Mouse (Mus musculus) ZHBTc4 (cell line): ENCODE results near the gene Gm44805.

Experiments
- DNase-seq: peaks from one replicate; pipeline ENCODE4 v3.0.0-alpha.2; 2011; ENCODE audit warnings: low read depth, low spot score

Gene Gm44805

DNA sequence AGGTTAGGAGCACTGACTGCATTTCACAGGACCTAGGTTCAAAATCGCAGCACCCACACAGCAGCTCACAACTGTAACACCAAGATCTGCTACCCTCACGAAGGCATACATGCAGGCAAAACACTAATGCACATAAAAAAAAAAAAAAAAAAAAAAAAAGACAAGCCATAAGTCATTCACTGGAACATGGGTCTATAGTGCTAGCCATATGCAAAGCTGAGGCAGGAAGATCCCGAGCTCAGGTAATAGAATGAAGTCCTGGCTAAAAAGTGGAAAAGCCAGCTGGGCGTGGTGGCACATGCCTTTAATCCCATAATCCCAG lies 18.6 kb upstream of the Gm44805 start:
- DNase-seq, result no peak

DNA sequence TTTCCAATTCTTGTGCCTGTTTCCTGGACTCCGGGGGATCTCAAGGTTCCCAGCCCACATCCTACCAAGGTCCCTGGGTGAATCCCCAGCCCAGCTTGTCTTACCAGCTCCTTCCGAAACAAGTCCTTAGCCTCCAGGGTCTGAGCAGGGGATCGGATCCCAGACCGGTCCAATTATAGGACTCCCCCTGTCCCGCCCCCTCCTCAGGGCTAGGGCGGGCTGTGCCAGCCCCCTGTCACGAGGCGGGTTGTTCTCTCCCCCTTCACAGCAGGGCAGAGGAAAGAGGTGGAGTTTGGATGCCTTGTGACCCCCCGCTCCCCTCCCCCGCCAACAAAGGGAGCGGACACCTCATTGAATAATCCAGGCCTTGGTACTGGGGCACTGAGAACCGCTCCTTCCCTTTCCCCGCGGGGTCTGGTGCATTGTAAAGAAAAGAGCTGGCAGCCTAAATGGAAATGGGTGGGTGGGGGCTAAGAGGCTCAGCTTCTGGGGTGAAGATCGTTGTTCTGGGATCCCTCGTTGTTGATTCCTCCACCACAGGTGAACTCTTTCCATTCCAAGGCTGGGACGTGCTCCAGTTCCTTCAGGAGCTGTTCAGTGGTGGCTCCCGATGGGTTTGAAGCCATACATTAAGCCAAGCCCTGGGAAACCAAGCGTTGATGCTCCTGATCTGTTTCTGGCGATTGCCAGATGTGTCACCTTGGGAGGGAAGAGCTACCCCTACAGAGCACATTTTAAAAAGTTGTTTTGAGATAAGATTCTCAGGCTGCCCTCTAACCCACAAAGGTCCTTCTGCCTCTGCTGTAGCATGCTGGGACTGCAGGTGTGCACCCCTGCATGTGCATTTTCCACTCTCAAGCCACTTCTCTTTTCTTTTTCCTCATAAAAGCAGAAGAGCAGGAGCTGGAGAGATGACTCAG lies 17.9 kb upstream of the Gm44805 start, which contains the start of gene Apoe:
Apoe (minus strand) TSS at position 282 of the 920 bp plus-strand sequence.
- peak; percentile 92 for DNase-seq

DNA sequence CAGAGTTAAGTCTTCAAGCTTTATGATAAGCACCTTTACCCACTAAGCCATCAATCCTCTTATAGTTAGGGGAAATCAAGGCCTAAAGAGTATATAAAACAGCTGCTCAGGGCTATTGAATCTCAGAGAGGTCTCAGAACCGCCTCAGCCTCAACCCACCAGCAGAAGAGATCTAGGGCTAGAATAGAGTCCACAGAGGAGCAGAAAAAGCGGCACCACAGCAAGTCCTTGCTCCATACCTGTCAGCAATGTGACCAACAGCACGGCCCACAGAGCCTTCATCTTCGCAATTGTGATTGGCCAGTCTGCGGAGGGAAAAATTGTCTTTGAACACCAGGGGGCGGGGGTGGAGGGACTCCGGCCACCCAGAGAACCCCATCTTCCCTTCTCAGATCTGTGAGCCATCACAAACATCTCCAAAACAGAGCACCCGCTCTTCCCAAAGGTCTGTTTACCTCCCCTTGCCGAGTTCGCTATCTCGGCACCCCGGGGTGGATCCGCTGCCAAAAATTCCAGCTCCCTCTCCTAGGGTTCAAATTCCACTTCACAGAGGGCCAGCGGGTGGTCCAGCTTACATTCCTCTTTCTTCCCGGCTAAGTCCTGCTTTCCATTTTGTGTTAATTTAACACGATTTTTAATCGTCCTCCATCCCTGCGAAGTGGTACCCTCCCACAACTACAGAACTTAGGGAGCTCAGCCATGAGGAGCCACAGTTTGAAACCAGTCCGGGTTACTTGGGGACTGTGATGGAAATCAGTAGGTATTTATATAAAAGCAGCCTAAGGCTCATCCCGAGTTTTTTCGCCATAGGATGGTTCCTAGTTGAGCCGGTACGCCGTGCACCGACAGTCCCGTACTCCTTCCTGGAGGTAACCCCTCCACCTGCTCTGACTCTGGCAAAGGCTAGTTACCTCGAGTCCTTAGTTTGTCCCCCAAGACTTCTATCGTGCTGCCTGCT lies 17.0 kb upstream of the Gm44805 start:
- DNase-seq, result peak; percentile 83

DNA sequence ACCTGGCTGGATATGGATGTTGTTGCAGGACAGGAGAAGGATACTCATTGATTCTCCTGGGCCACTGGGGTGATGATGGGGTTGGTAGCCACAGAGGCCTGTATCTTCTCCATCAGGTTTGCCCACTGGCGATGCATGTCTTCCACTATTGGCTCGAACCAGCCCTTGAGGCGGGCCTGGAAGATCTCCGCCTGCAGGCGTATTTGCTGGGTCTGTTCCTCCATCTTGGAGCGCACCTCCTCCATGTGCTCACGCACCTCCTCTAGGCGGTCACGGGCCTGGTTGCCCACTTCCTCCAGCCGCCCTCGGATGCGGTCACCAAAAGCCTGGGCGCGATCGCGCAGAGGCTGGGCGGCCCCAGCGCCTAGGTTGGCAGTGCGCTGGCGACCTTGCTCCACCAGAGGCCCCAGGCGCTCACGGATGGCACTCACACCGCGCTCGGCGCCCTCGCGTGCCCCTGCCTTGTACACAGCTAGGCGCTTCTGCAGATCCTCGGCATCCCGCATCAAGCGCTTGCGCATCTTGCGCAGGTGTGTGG lies 15.2 kb upstream of the Gm44805 start:
- DNase-seq, result peak; percentile 71

DNA sequence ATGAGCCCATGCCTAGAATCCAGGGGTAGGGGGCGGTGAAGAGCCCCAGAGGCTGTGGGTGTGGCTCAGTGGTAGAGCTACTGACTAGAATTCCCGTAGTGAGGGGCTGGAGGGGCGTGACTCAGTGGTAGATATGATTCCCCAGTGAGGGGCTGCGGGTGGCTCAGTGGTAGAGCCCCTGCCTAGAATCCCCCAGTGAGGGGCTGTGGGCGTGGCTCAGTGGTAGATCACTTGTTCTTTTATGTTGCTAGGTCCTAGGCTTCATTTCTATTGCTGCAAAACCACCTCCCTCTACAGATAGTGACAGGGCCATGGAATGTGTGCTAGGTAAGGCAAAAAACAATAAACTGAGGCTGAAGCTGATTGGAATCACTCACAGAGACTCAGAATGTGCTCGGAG lies 14.7 kb upstream of the Gm44805 start:
- peak; percentile 40 for DNase-seq

DNA sequence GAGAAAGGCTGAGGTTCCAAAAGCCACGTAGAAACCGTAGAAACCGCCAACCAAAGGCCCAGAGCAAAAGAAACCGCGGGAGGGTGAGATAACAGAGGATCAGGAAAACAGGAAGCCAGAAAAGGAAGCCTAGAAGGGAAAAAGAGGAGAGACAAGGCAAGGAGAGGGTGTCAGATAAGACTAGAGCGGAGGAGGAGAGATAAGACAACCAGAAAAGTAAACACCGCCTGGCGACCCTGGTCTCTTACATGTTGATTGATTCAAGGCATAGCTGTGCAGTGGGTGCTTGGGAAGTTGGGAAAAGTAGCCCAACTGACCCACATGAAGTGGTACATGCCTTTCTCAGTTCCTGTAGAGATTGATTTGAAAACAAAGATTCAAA lies 14.0 kb upstream of the Gm44805 start:
- DNase-seq, result no peak

DNA sequence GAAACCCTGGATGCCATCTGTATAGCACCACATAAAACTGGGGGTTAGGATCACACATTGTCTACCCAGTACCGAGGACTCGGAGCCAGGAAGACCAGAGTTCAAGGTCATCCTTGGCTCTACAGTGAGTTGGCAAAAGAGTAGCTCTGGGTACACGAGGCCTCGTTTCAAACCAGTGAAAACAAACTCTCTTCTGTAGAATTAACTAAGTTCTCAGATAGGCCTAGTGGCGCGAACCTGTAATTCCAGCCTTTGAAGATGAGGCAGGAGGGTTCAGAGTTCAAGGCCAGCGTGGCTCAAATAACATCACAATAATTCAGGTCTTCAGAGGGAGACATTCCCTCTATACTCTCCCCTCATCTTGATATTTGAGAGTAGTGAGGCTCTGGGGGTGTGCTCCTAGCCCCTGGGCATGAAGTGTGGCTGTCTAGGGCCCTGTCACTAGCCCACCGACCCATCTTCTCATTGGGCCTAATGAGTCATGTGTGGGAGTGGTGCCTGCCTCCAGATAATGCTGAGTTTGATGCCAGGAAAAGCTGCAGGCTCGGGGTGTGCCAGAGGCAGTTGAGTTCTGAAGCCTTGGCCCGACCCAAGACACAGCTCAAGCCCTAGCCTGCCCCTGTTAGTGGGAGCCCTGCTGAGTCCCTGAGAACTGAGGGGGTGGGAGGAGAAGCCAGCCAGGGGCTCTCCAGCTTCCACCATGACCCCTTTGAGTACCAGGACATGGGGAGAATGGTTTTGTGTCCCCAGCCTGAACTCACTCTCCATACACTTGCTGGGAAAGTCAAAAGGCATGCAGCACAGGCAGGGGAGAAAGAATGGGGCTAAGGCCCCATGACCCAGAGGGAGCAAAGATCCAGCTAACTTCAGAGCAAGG lies 13.4 kb upstream of the Gm44805 start:
- DNase-seq, result no peak

DNA sequence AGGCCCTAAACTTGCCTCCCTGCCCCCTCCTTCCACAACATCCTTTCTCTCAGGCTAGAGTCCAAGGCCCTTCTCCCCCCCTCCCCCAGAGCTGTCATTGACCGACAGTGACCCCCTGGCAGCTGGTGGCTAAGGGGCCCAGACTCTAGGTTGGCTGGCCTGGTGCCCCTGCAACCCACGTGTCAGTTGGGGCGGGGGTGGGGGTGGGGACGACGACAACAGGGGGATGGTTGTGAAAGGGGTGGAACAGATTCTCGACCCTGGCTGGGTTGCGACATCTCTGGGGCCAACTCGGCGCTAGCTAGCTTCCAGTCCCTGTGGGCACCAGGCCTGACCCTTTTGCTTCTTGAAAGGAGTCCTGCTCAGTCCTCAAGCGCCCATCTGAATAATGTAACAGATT lies 12.2 kb upstream of the Gm44805 start:
- no peak for DNase-seq

DNA sequence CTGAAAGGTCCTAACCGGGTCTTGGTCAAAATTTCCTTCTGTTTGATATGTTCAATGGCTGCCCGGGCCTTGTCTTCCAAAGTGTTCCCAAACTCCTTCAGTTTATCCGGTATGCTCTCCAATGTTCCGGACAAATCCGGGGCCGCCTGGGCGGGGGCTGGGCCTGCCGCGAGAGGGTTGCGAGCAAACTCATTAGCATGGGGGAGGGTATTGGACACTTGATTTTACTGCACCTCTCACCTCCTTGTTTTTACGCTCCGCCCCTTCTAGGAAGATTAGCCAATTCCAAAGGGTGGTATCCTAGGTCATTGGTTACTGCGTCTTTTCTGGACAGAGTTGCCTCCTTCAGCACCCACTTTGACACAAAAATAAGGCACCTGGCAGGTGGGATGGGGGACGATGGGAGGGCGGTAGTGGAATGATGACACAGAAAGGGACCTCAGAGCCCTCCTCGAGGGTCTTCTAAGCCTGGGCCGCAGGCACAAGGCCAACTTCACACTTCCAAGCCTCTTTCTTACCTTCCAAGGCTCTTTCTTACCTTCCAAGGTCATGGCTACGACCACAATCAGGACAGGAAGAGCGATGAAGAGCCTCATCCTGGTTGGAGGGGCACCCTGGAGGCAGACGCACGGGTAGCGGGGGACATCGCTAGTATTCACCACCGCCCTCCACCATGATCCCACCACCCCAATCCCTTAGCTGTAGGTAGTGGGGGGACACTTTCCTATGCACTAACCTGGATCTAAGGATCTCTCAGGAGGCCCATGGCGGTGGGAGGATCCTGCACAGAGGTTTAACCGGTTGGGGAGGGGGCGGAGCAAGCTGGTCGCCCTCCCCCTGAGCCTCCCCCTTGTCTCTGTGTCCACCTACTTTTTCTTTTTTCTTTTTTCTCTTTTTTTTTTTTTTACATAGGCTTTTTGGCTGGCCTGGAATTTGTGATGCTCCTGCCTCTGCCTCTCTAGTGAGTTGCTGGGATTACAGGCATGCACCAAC lies 10.9 kb upstream of the Gm44805 start, which contains the start of gene Apoc1:
Apoc1 (minus strand) TSS at position 788 of the 993 bp plus-strand sequence.
- peak; percentile 98 for DNase-seq

DNA sequence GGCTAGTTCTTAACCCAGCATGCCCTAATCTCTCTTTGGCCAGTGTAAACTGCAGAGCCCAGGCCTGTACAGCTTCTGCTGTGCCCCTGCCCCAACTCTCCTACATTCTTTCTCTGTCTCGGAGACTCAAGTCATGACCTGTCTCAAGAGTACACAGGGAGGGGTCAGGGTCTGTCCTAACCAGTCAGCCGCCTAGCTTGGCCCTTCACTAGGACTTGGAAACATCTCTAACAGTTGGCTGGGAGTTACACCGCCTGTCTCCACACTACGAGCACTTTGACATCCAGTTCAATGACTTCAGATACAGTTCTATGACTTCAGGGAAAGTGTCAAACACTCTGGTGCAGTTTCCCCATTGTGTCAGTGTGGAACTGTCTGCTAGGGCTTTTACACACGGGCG lies 10.2 kb upstream of the Gm44805 start:
- peak; percentile 76 for DNase-seq

DNA sequence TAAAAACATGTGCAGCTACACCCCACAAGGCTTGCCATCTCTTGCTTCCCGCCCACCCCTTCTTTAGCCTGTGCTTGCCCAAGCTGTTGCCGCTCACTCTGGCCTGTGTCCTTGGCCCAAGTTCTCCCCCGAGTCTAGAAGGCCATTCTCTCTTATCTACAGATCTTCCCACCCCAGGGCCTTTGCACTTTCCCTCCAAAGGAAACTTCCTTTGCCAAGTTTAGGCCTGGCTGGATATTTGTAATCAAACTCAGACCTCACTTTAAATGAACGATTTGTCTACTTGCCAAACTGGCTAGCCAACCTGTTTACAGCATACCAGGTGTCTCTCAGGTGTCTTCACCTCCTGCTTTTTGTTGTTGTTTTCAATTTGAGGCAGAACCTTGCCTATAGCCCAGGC lies 9.6 kb upstream of the Gm44805 start:
- DNase-seq, result no peak

DNA sequence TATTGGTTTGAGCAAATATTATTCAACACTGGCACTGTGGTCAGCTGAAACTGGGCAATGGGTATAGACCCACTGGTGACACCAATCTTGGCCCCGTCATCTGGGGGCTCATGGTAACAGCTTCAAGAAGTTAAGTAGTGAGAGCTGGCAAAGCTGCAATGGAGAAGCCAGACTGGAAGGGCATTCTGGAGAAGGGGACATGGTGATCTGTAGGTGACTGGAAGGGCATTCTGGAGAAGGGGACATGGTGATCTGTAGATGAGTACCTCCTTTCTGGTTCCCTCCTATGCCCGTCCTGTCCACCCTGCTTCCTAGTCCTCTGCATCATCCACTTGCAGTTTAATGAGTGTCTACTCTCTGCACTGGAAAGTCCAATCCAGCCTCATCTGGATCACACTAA lies 7.4 kb upstream of the Gm44805 start:
- DNase-seq, result no peak

DNA sequence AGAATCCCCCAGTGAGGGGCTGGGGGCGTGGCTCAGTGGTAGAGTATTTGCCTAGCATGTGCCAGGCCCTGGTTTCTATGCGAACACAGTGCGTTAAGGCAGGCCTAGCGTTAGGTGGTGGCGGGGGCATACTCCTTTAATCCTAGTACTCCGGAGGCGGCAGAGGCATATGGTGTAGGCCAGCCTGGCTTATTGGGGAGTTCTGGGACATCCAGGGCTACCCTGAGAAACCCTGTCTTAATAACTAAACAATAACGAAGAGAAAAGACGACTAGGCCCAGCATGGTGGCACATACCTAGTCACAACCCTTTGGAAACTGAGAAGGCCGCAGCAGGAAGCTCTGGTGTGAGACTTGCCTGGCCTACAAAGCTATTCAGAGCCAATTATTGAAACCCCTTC lies 6.9 kb upstream of the Gm44805 start:
- DNase-seq, result no peak

DNA sequence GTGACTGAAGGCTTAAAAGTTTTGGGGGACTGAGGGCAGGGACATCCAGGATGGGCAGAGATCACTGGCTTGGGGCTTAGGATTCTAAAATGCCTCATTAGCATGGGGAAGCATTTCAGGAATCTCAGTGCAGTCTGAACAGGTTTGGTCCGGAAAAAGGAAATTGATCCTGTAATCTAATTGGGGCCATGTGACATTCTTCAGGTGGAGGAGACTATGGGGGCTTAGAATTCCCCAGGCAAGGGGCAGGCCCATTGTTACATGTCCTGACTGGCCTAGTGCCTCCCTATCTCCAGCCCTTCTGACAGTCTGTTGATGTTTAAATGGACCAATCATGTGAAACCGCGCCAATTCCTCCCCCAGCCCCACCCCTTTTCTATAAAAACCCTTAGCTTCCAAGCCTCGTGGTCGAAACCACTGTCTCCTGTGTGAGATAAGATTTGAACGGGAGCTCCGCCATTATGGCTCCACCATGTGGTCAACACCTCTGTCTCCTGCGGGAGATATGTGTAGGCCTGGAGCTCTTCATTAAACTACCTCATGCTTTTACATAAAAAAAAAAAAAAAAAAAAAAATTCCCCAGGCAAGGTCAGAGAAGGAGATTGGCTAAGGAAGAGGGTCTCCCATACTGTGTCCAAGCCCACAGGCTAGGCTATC lies 5.8 kb upstream of the Gm44805 start:
- DNase-seq, result peak; percentile 95

DNA sequence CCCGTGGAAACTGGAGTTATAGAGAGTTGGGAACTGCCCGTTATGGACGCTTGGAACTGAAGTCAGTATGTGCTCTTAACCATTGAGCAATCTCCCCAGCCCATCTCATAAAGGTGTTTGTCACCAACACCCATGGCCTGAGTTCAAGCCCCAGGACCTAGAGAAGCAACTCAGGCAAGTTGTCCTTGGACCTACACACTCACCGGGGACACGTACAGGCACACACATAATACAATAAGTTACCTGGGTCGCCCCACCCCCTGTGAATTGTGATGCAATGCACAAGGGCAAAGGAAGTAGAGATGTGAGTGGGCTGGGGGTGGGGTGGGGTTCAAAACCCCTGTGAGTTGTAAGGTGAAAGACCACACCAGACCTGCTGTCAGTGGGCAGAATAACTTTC lies 5.3 kb upstream of the Gm44805 start:
- no peak for DNase-seq

DNA sequence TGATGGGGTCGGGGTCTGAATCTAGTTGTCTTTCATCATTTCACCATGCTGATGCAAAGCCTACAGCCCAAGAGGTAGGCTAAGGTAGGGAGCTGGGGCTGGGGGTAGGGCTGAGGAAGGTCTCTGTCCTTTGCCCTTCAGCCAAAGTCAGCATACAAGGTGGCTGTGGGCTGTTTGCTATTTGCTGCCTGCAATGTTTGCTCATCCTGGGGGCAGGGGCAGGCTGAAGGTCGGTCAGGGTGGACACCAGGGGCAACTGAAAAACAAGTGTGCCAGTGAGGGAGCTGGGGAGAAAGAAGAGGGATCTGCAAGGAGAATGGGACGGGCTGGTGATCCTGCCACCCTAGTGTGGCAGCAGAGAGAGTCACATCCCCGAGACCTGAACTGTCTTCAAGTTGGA lies 4.2 kb upstream of the Gm44805 start:
- no peak for DNase-seq

DNA sequence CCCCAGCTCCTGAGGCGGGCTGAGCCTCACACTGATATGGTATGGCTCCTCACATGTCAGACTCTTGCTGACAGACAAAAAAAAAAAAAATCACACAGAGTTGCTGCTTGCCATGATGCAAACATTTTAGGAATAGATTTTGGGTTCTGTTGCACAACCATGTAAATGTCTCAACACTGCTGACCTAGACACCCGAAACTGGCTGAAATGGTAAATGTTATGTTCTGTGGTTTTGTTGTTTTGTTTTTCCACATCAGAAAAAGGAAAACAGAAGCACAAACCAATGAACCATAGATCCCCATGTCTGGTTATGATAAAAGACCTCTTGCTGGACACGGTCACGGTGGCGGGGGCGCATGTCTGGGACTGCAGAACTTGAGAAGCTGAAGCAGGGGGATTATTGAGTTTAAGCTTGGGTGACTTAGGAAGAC lies 2.6 kb upstream of the Gm44805 start:
- no peak for DNase-seq

DNA sequence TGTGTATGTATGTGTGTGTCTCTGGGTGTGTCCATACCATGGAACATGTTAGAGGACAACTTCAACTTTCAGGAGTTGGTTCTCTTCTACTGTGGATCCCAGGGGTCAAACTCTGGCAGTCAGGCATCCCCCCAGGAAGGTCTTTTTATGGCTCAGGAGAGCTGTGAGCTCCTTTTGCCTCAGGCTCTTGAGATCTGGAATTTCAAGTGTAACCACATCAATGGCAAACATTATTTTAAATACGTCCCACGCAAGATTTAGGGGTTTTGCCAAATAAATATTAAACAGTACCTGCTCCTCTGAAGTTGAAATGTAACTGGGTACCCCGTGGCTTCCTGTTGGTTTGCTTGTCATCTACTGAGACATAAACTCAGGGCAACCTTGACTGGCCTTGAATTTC lies 1.8 kb upstream of the Gm44805 start:
- no peak for DNase-seq

DNA sequence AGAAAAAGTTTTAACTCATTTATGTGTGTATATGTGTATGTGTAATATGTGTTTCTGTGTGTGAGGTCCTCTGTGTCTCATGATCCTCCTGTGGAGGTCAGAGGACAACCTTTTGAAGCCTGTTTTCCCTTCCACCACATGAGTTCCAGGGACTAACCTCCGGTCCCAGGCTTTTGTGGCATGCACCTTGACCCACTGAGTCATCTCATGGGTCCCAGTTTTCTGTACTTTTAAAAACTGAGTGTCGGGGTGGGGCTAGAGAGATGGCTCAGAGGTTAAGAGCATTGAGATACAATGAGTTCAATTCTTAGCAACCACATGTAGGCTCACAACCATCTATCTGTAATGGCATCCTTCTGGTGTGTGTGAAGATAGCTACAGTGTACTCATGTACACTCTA lies 521 bp downstream of the Gm44805 start:
- DNase-seq, result no peak
